Mouse (Mus musculus) B cell, adult 62 days (primary cell): ENCODE data around the gene Cd34. TPM values are rescaled to one million over a fixed set of nuclear protein-coding genes. Genes with fewer than 3 reads are reported as not detected.

Source experiments
- total RNA-seq: library from RNA; stranded (reverse); gene quantifications from 4 replicates; pipeline ENCODE4 v1.2.4, GENCODE M21; 2023

The Cd34 gene
- total RNA-seq = 0.25 to 1.1 TPM (median 0.75 TPM) in 3 of 4 replicates, not detected in the other

GRCm38 (mm10) chr1:194938715-194939114, at the start of gene Cd34:
TSS of gene Cd34 (plus strand) at chr1:194938819.

Other genes starting within 250 kb of the Cd34 start
- gene Cd46, start 153.4 kb downstream of the Cd34 start, total RNA-seq = 4.0 to 5.8 TPM (median 5.5 TPM) in 4 replicates
- 144 to 165 TPM (median 154 TPM) in 4 replicates for gene Cr1l, start 192.8 kb downstream of the Cd34 start, total RNA-seq
- 835 to 970 TPM (median 888 TPM) in 4 replicates for gene Cr2, start 237.9 kb downstream of the Cd34 start, total RNA-seq